ENCODE assay signal across 27 mouse cellular contexts in the genomic region with DNA sequence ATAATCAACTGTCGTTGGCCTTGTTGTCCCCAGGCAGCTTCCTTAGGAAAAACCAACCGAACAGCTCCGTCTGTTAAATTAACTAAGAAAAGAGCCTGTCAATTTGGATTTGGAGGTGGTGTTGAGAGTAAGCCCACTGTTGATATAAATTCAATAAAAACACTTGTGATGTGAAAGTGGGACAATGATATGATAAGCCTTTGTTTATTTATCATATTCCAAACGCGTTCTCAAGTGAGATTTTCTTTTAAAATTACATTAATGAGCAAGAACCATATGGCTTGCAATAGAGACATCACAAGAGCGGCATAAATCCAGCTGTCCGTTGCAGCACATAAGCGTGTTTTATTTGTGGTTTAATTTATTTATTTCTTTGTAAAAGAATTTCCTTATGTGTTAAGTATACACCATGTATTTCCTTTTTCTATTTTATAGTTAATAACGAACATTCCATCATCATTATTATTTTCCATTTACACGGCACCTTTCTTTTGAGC.
"Had no signal": no experiment of that assay in that cellular context is flagged by ENCODE, and none has a peak within 500 bp of the region (broad histone marks: within the 10 kb centered on the region; RNA-seq: fewer than 3 reads in every experiment).

No protein-coding gene starts in this region.

- ATAC-seq: hindbrain, embryonic 16.5 days; inflammation-experienced regulatory T-cells, adult 6 months; intestine, embryonic 15.5 days; intestine, postnatal 0 days; liver, postnatal 0 days had no signal

- H3K4me3 ChIP-seq: heart, adult 2 months; heart, embryonic 13.5 days; heart, embryonic 15.5 days; hindbrain, embryonic 12.5 days; intestine, embryonic 15.5 days; layer of hippocampus, adult 2 months; left cerebral cortex, adult 2 months; limb, embryonic 10.5 days; limb, embryonic 12.5 days; liver, embryonic 13.5 days; liver, embryonic 15.5 days had no signal

- DNase-seq: gastrocnemius, postnatal 14 days; gastrocnemius, postnatal 36 days; heart, adult 2 months; heart, postnatal 14 days; heart, postnatal 36 days; kidney, adult 18-20 months; kidney, adult 8-10 months; kidney, postnatal 14 days; kidney, postnatal 4 days; liver; liver, embryonic 13.5 days; liver, postnatal 0 days had no signal

- H3K4me2 ChIP-seq: heart, embryonic 11.5 days; heart, embryonic 13.5 days; heart, embryonic 15.5 days; hindbrain, embryonic 12.5 days; hindbrain, embryonic 14.5 days; intestine, embryonic 15.5 days; limb, embryonic 12.5 days; liver, embryonic 11.5 days; liver, embryonic 13.5 days; liver, embryonic 15.5 days had no signal

- H3K4me1 ChIP-seq: heart, embryonic 13.5 days; heart, embryonic 15.5 days; hindbrain, embryonic 12.5 days; intestine, embryonic 15.5 days; limb, embryonic 10.5 days; limb, embryonic 12.5 days; liver, embryonic 13.5 days; liver, embryonic 15.5 days had no signal

- H3K9me3 ChIP-seq: heart, embryonic 13.5 days; heart, embryonic 15.5 days; hindbrain, embryonic 12.5 days; intestine, embryonic 15.5 days; limb, embryonic 10.5 days; limb, embryonic 12.5 days; liver, embryonic 13.5 days; liver, embryonic 15.5 days had no signal

- H3K36me3 ChIP-seq: heart, embryonic 13.5 days; heart, embryonic 15.5 days; hindbrain, embryonic 12.5 days; intestine, embryonic 15.5 days; limb, embryonic 10.5 days; limb, embryonic 12.5 days; liver, embryonic 13.5 days; liver, embryonic 15.5 days had no signal

- H3K27me3 ChIP-seq: heart, embryonic 13.5 days; heart, embryonic 15.5 days; hindbrain, embryonic 12.5 days; intestine, embryonic 15.5 days; limb, embryonic 12.5 days; liver, embryonic 13.5 days; liver, embryonic 15.5 days had no signal

- H3K9ac ChIP-seq: heart, embryonic 13.5 days; heart, embryonic 15.5 days; hindbrain, embryonic 12.5 days; hindbrain, embryonic 14.5 days; intestine, embryonic 15.5 days; limb, embryonic 12.5 days; liver, embryonic 13.5 days; liver, embryonic 15.5 days; liver, postnatal 0 days had no signal

- H3K27ac ChIP-seq: heart, adult 2 months; heart, embryonic 13.5 days; heart, embryonic 15.5 days; hindbrain, embryonic 12.5 days; hindbrain, embryonic 14.5 days; intestine, embryonic 15.5 days; layer of hippocampus, adult 2 months; left cerebral cortex, adult 2 months; limb, embryonic 10.5 days; limb, embryonic 12.5 days; liver, embryonic 13.5 days; liver, embryonic 15.5 days had no signal
